Comparison of ENCODE assay signal across 23 mouse cellular contexts in the genomic region with DNA sequence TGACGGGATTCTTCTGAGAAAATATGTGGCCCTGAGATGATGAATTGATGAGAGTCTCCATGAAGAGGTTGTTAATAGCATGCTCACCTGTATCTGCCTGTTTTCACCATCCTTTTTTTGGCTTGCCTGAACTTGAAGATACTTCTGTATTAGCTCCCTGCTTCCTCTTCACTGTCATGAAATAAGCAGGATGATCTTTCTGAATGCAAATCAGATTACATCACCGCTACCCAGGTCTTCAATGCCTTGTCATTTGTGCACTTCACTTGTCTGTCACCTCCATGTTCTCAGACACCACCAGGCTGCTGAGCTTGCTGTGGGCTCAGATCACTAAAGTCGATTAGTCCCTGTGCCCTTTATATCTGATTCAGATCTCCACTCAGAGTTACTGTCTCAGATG.
"Had no signal": no experiment of that assay in that cellular context is flagged by ENCODE, and none has a peak within 500 bp of the region (broad histone marks: within the 10 kb centered on the region; RNA-seq: fewer than 3 reads in every experiment).

No protein-coding gene starts in this region.

- DNase-seq: gastrocnemius, postnatal 14 days; gastrocnemius, postnatal 36 days; heart, adult 18-20 months; heart, postnatal 10 days; heart, postnatal 4 days; kidney, adult 18-20 months; kidney, adult 8-10 months; kidney, postnatal 10 days; kidney, postnatal 25 days; kidney, postnatal 4 days; layer of hippocampus, adult 9-11 months; layer of hippocampus, postnatal 36 days; left cerebral cortex, postnatal 4 days; liver, embryonic 13.5 days had no signal

- H3K27ac ChIP-seq: heart, embryonic 10.5 days; hindbrain, embryonic 10.5 days; hindbrain, embryonic 12.5 days; hindbrain, embryonic 14.5 days; intestine, embryonic 15.5 days; layer of hippocampus, adult 2 months; limb, embryonic 13.5 days; limb, embryonic 15.5 days; liver, embryonic 13.5 days had no signal

- H3K4me3 ChIP-seq: heart, embryonic 10.5 days; heart, embryonic 12.5 days; hindbrain, embryonic 10.5 days; hindbrain, embryonic 12.5 days; intestine, embryonic 15.5 days; layer of hippocampus, adult 2 months; limb, embryonic 13.5 days; limb, embryonic 15.5 days; liver, embryonic 13.5 days had no signal

- H3K36me3 ChIP-seq: heart, embryonic 10.5 days; heart, embryonic 12.5 days; hindbrain, embryonic 10.5 days; hindbrain, embryonic 12.5 days; intestine, embryonic 15.5 days; limb, embryonic 13.5 days; limb, embryonic 15.5 days; liver, embryonic 13.5 days had no signal
